Mouse (Mus musculus) B cell, adult 2 months (primary cell): Measurements from ENCODE around the gene Dnpep.
A peak's percentile ranks its signal among the peaks of the same experiment; 100 is the strongest.

Source experiments
- DNase-seq, 2 experiments: peaks; one replicate each; pipeline ENCODE4 v3.0.0; 2022

Dnpep gene

DNA sequence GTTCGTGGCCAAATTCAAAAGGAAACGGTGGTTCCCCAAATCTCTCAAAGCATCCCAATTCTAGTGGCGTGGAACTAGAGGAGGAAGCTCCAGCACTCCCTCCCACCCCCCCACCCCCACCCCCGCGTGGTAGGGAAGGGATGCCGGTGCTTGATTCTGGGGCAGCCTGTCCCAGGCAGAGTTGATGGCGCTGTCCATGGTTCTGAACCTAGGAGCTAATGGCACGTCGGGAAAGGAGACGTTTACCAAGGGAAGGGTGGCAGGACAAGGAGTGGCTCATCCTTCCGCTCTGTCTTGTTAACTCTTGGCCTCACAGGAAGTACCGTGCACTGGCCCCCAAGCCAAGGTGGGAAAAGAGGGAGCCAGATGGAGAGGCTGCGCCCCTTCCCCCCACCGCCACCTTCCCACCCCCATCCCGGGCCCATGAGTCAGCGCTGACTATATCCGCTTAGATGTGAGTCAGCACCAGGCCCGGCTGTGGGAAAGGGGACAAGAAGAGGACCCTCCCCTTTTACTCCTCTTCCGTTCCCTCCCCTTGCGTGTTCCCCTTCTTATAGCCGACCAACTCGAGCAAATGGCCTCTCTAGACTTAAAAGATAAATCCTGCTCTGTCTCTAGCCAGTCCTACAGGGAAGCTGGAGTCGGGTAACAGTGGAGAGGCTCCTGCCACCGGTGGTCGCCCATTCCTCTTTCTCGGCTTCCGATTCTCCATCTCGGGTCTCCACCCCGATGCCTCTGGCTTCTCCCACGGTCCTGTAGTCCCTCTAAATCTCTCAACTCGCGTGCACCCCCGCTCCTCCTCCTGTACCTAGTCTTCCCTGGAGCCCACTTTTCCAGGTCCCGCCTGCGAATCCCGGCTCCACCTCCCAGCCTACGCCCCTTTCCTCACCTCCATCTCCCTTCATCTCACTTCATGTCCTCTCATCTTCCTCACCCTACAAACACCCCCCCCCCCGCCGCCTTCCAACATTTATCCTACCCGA is 54.5 kb downstream of the Dnpep start:
- peak; percentile 49 to 54 for DNase-seq

DNA sequence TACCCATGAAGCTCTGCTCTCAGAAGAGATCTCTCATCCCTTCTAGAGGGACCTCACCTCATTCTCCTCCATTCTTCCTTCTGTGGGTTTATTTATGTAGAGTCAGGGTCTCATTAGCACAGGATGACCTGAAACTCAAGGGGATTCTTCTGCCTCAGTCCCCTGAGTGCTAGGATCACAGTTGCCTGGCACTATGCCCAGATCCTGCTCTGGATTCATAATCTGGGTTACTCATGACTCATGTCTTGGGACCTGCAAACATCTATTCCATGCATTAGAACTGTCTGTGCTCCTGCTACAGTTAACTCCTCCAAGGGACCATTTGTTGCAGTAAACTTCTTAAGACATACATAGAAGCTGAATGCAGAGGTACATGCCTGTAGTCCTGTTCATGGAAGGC is 56.5 kb downstream of the Dnpep start:
- no peak for DNase-seq
